Mouse (Mus musculus) MN1 (cell line): Measurements from ENCODE around the gene Nectin2.

Source experiments
- DNase-seq: peaks from one replicate; pipeline ENCODE4 v3.0.0-alpha.2; 2016; ENCODE audit warnings: low spot score

Nectin2 gene

DNA sequence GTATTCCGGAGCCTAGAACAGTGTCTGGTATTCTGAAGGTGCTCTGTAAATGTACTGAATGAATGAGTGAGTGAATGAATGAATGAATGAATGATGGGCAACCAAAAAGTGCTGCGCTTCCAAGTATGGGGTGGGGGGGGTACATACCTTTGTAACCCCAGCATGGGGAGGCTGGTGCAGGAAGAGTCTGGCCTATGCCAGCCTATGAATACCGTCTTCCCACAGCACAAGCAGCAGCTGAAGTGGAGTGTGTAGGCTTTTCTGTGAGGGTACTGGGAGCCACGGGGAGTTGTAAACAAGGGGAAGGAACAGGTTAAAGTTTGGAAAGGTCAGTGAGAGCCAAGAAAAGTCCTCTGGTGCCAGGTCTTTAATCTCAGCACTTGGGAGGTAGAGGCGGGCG is 6.5 kb downstream of the Nectin2 start:
- no peak for DNase-seq

DNA sequence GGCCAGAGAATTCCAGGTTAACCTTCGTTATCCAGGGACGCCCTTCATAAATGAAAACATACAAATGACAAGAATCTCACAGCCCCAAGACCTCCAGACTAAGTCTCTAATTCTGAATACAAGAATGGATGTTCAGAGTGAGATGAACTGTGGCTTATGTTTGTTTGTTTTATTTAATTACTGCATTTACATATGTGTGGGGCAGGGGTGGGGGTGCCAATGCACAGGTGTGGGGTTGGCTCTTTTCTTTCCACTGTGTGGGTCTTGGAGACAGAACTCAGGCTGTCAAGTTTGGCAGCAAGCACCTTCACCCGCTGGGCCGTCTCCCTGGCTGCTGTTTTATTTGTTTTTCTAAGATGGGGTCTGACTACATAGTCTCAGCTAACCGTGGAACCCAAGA is 7.8 kb downstream of the Nectin2 start:
- DNase-seq = no peak

GRCm38 (mm10) chr7:19741329-19742031 is 8.8 kb downstream of the Nectin2 start:
- no peak for DNase-seq

GRCm38 (mm10) chr7:19740269-19740668 is 10.0 kb downstream of the Nectin2 start:
- DNase-seq = no peak

- no peak for DNase-seq
These were observed 11.5 kb downstream of the Nectin2 start for GRCm38 (mm10) chr7:19738771-19739170.

DNA sequence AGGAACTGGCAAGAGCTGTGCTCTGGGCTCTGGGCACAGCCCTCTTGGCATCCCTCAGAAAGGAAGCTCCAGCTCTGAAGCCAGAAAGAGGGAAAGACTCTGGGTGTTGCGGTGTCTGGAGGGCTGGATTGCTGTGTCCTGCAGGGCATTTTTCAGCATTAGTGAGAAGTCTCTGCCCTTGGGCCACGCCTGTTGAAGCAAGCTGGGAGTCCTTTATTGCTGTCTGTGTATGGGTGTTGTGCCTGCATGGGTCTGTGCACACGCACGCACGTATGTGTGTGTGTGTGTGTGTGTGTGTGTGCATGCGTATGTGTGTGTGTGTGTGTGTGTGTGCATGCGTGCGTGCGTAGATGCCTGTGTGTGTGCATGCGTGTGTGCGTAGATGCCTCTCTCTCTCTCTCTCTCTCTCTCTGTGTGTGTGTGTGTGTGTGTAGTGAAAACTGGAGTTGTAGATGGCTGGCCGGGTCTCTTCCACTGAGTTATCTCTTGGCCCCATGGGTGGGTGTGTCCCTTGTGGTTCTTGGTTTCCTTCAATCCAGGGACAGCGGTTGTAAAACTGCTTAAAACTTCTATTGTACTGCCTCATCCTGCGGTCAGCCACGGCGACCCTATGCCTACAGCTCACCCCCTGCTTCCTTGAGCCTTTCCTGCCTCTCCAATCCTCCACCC is 13.8 kb downstream of the Nectin2 start:
- no peak for DNase-seq

DNA sequence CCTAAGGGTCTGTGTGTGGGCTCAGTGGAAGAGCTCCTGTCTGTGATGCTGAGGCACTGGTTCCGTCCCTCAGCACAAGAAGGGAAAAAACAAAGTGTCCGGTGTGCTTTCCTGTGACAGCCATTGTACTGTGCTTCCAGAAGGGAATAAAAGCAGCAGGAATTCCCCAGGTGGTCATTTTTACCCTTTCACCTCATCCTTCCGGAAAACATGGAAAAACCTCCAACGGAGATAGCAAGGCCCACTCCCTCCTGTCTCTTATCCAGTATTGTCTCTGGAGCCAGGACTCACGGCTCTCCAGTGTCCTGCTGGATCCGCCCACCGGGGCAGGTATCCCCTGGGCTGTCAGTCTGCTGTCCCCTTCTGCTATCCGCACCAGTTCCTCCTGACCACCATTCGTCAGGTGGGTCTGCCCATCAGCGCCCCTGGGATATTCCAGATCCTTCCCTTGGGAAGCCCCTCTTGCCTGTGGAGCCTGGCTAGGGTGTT is 16.1 kb downstream of the Nectin2 start:
- no peak for DNase-seq

- no peak for DNase-seq
These were observed 23.7 kb downstream of the Nectin2 start for GRCm38 (mm10) chr7:19726541-19726940.

DNA sequence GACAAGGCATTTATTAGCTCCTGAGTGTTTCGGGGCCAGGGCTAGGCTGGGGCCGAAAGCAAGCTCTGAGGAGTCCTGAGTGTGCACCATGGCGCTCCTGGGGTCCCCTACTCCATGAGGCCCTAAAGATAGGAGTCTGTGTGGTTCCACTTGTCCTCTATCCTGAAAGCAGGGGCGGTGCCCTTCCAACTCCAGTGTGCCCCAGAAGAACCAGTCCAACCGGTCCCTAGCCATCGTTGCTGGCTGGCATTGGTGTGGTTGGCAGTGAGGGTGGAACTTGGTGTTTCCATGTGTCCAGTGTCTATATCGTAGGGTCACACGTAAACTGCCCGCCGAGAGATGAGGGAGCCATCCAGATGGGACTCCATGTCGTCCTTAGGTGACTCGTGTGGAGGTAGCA is 26.1 kb downstream of the Nectin2 start:
- no peak for DNase-seq

DNA sequence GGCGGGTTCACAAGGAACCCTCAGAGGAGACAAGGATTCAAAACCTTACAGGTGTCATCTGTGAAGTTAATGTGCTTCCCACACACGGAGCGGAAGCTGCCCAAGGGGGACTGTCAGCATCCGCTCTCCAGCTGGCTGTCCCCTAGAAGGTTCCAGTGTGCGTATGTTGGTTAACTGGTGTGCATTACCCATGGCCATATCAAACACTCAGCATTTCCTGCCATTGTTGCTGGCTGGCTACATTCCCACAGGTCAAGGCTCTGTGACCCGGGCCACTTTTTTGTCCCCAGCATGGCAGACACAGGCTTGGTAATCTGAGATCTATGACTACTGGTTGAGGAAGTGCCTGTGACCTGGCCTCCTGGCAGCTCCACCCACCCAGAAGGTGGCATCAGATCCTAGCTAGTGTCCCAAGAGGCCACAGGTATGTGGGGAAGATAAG is 27.5 kb downstream of the Nectin2 start:
- no peak for DNase-seq

GRCm38 (mm10) chr7:19719200-19719599 is 31.1 kb downstream of the Nectin2 start:
- no peak for DNase-seq

DNA sequence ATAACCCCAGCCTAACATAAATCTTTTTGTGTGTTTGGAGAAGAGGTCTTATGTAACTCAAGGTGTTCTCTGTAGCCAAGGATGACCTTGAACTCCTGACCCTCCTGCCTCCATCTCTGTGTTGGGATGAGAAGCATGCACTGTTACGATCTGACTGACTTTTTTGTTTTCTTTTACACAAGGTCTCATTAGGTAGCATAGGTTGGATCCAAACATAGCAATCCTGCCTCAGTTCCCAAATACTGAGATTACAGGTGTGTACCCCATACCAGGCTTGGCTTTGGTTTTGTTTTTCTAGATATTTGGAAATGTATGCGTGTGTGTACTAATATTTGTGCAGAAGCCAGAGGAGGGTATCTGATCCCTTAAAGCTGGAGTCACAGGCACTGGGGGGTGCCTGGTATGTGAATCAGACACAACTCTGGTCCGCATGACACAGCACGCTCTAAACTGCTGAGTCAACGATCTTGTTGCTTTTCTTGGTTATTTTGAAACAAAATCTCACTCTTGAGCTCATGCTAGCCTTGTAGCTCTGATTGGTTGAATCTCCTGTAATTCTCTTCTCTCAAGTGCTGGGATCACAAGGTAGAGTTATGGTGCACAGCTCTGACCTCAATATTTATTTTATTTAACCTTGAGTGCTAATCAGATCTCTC is 31.9 kb downstream of the Nectin2 start:
- no peak for DNase-seq

GRCm38 (mm10) chr7:19717346-19717745 is 32.9 kb downstream of the Nectin2 start:
- no peak for DNase-seq

GRCm38 (mm10) chr7:19716822-19717221 is 33.5 kb downstream of the Nectin2 start:
- DNase-seq = no peak

- DNase-seq = no peak
These were observed 34.1 kb downstream of the Nectin2 start for GRCm38 (mm10) chr7:19716055-19716682.

DNA sequence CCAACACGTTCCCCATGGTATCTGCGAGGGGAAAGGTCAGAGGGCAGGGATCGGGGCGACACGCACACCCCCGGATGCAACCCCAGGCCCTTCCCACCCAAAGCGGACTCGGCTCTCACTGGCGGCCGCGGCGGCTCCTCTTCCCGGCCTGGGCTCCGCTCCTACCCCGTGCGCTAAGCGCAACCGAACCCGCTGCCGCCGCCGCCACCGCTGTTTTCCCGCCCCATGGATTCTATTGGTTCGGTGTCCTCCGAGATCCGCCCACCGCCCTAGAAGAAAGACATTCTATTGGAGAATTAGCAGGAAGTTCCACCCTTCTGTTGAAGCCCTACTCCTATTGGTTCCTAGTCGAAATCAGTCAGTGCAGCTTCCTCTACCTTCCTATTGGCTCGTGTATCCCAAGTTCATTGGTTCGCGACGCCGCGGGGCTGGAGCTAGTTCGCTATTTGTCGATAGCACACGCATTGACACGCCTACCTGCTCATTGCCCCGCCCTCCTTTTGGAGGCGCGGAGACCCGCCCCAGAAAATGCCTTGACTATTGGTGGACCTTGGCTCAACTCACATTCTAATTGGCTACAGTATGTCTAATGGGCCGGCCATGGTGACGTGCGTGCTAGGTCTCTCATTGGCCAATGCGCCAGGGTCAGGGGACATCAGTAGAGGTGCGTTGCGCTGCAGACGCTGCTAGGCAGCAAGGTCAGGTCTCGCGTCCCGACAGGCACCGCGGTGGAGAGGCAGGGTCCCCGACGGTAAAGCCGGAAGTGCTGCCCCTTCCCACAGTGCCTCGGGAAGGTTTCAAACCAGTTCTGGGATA is 34.8 kb downstream of the Nectin2 start, which contains the start of gene Tomm40:
Gene Tomm40 (minus strand): TSS at position 200 of the 816 bp plus-strand sequence.
- peak; percentile 93 for DNase-seq

- no peak for DNase-seq
These were observed 35.4 kb downstream of the Nectin2 start for GRCm38 (mm10) chr7:19714836-19715235.

- DNase-seq = no peak
These were observed 36.7 kb downstream of the Nectin2 start for GRCm38 (mm10) chr7:19713598-19713997.

- DNase-seq = no peak
These were observed 37.1 kb downstream of the Nectin2 start for GRCm38 (mm10) chr7:19713196-19713595.

DNA sequence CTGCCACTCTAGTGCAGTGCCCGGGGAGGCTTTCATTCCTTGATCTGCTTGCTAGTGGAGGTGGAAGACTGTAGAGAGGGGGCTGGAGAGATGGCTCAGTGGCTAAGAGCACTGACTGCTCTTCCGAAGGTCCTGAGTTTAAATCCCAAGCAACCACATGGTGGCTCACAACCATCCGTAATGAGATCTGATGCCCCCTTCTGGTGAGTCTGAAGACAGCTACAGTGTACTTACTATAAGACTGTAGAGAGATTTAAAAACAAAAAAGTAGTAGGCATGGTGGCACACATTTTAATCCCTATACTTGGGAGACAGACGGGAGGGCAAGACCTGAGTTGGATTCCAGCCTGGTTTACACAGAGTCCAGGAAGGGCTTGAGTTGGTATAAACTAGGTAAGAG is 37.9 kb downstream of the Nectin2 start:
- peak; percentile 9 for DNase-seq

GRCm38 (mm10) chr7:19710650-19711049 is 39.6 kb downstream of the Nectin2 start:
- no peak for DNase-seq

DNA sequence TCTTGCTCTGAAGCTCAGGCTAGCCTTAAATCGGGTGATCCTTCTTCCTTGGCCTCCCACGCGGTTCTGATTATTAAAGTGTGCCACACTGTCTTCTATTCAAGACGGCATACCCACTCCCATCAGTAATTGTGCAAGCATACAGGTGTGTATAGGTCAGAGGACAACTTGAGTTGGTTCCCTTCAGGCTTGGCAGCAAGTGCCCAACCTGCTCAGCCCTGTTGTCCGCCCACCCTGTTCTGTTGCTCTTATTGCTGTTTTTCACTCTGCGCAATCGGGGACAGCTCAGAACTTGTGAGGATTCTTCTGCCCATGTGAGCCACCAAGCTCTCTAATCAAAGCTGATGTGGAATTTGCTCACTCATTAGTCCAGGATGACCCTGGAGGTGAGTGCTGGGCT is 45.0 kb downstream of the Nectin2 start:
- no peak for DNase-seq
